Mouse (Mus musculus): ENCODE measurements around the gene Svs3a.
"Not testable (repeated sequence)": the region's sequence is repeated elsewhere in the genome, so short reads cannot be mapped to it uniquely, and the experiment has no call there.

Svs3a gene

DNA sequence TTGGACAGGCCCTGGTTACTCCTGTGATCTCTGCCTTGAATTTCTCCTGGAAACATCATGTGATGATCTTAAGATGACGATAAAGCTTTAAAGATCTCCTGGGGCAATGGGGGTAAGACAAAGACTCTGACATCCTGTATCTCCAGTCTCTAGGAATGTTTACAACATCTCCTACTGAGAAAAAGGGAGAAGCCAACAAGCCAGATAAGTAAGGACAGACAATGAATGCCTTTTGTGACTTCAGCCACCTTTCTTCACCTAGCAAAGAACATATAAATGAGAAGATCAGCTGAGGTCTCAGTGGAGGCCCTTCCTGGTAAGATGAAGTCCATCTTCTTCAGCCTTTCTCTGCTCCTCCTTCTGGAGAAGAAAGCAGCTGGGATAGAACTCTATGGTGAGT lies at the start of gene Svs3a:
Gene Svs3a (plus strand): TSS at position 301 of the 400 bp plus-strand sequence.
- not testable (repeated sequence) for DNase-seq (ENCODE audit: low spot score)

DNA sequence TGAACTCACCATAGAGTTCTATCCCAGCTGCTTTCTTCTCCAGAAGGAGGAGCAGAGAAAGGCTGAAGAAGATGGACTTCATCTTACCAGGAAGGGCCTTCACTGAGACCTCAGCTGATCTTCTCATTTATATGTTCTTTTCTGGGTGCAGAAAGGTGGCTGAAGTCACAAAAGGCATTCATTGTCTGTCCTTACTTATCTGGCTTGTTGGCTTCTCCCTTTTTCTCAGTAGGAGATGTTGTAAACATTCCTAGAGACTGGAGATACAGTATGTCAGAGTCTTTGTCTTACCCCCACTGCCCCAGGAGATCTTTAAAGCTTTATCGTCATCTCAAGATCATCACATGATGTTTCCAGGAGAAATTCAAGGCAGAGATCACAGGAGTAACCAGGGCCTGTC lies 32.5 kb upstream of the Svs3a start, which contains the start of gene Svs3b:
Gene Svs3b (minus strand): TSS at position 101 of the 400 bp plus-strand sequence.
- not testable (repeated sequence) for DNase-seq (ENCODE audit: low spot score)

DNA sequence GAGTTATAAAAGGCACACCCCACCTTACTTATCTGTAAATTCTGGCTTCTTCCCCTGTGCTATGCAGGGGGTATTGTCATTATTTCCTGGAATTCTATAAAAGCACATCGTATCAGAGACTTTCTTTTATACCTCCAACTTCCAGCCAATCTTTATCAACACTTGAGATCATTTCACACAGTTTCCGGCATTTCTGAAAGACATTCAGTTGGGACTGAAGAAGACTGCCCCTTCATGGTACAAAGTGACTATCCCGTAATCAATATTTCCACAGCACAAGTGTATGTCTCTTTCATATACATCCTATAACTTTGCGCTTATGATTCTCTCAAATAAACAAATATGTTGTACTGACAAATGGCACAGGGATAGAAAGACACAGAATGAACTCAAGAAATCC lies 10.7 kb upstream of the Svs3a start, which contains the start of gene Svs4:
Gene Svs4 (minus strand): TSS at position 101 of the 400 bp plus-strand sequence.
- no peak for DNase-seq (ENCODE audit: low spot score)

DNA sequence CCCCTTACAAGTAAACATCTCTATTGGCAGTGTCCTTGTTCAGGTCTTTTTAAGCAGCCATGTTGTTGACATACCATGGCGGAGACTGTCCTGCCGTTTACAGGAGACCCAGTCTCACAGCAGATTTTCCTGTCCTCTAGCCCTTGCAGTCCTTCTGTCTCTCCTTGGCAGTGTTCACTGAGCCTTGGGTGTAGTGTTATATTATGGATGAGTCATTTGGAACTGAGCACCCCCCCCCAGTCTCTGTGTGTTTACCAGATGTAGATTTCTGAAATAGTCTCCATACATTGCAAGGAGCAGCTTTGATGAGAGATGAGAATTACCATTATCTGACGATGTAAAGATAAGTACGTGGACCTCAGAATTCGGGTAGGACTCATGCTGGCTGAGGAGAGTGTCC lies 23.5 kb downstream of the Svs3a start:
- DNase-seq (ENCODE audit: low spot score), result no peak

DNA sequence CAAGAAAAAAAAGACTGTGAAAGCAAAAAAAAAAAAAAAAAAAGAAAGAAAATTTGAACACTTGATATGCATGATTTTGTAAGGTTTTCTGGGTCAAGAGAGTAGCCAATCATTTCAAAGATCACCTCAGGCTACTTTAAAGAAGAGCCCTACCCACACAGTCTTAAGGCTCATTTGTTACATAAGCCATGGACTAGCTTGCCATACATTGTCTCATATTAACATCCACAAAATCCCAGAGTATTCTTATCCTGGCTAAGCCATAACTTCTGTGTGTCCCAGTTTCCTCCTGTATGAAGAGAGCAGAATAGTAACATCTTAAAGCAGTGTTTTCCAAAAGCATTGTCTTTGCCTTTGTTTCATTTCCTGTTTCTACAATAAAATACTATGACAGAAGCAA lies 26.4 kb downstream of the Svs3a start:
- not testable (repeated sequence) for DNase-seq (ENCODE audit: low spot score)

DNA sequence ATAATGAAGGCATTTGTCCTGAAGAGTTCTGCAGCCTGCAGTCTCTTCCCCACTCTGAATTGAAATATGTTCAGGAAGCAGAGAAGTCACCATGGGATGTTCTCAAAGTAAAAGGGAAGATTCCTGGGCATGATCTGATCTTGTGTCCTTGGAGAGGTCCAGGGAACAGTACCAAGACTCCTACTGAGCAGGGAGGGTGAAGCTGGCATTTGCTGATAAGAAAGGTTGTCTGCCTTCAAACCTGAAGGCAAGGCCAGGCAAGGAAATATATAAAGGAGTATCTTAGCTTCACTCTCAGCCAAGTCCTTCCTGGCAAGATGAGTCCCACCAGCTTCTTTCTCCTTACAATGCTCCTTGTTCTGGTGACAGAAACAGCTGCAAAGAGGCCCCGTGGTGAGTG lies 27.4 kb downstream of the Svs3a start, which contains the start of gene Svs6:
Gene Svs6 (plus strand): TSS at position 301 of the 400 bp plus-strand sequence.
- not testable (repeated sequence) for DNase-seq (ENCODE audit: low spot score)

DNA sequence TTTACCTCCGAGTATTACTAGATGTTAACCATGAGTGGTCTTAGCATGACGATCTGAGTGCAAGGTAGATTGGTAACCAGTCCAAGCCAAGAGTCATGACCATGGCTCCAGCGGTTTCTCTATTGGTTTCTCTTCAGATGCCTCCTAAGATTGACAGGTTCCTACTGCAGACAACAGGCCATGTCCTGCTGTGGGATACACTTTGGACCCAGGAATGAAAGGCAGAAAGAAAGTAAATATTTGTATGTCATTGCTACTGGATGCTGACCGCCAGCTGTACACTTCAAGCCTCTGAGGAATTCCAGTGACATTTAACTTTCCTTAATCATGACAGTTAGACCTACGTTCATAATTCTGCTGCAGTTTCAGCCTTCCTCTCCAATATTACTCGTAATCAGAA lies 31.9 kb downstream of the Svs3a start:
- DNase-seq (ENCODE audit: low spot score), result no peak

DNA sequence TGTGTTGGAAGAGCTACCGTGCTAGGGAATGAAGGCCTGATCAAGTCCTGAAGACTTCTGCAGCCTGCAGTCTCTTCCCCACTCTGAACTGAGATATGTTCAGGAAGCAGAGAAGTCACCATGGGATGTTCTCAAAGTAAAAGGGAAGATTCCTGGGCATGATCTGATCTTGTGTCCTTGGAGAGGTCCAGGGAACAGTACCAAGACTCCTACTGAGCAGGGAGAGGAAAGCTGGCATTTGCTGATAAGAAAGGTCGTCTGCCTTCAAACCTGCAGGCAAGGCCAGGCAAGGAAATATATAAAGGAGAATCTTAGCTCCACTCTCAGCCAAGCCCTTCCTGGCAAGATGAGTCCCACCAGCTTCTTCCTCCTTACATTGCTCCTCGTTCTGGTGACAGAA lies 43.4 kb downstream of the Svs3a start, which contains the start of gene Svs5:
Gene Svs5 (plus strand): TSS at position 301 of the 400 bp plus-strand sequence.
- DNase-seq (ENCODE audit: low spot score), result not testable (repeated sequence)

All from ovary, postnatal 36 days (tissue).